Mouse (Mus musculus) G1E (cell line): ENCODE measurements around the gene Atp11a.

Source experiments
- CTCF ChIP-seq: IDR thresholded peaks from 2 replicates; pipeline ENCODE4 v1.5.1; 2012; ENCODE audit warnings: low read depth, low read length, inconsistent platforms, mixed read lengths
- GATA1 ChIP-seq: IDR thresholded peaks from 2 replicates; pipeline ENCODE4 v1.6.1; 2012; ENCODE audit warnings: borderline replicate concordance, low read length, inconsistent platforms, mixed read lengths
- POLR2AphosphoS5 ChIP-seq: IDR thresholded peaks from 2 replicates; pipeline ENCODE4 v1.6.1; 2012; ENCODE audit warnings: low read depth, low read length, inconsistent platforms; ENCODE audit not compliant: insufficient replicate concordance

- TF ChIP-seq POLR2AphosphoS5 (no peak), CTCF (no peak), GATA1 (no peak)
Measured at GRCm38 (mm10) chr8:12787427-12787826, 30.6 kb downstream of the Atp11a start.
